Mouse (Mus musculus) hindbrain, postnatal 0 days (tissue): Measurements from ENCODE around the gene Phykpl. TPM values are rescaled to one million over a fixed set of nuclear protein-coding genes. Genes with fewer than 3 reads are reported as not detected.

ENCODE experiments used
- ATAC-seq: fragments of 200-750 bp; cut with Nextera tagmentation; 2 replicates; pipeline ENCODE4 v1.8.0; 2017; ENCODE audit warnings: mild to moderate bottlenecking, moderate TSS enrichment, moderate library complexity
- DNase-seq: peaks from one replicate; pipeline ENCODE4 v3.0.0-alpha.2; 2015; ENCODE audit warnings: low spot score
- H3K27ac ChIP-seq: fragments of 300-500 bp; sonication (generic); 2 replicates; pipeline ENCODE4 v1.5.1; 2014; ENCODE audit warnings: mild to moderate bottlenecking
- H3K27me3 ChIP-seq: fragments of 300-500 bp; sonication (generic); 2 replicates; pipeline ENCODE4 v1.6.1; 2014; ENCODE audit warnings: low read length, mixed read lengths; ENCODE audit not compliant: insufficient read depth
- H3K36me3 ChIP-seq: fragments of 300-500 bp; sonication (generic); 2 replicates; pipeline ENCODE4 v1.6.1; 2014; ENCODE audit warnings: low read length, mixed read lengths; ENCODE audit not compliant: insufficient read depth
- H3K4me1 ChIP-seq: fragments of 300-500 bp; sonication (generic); 2 replicates; pipeline ENCODE4 v1.6.1; 2014; ENCODE audit warnings: antibody characterized with exemption, low read length, mixed read lengths; ENCODE audit not compliant: insufficient read depth
- H3K4me2 ChIP-seq: fragments of 300-500 bp; sonication (generic); 2 replicates; pipeline ENCODE4 v1.6.1; 2014; ENCODE audit warnings: low read depth, mild to moderate bottlenecking, low read length, moderate library complexity, mixed read lengths
- H3K4me3 ChIP-seq: fragments of 300-500 bp; sonication (generic); 2 replicates; pipeline ENCODE4 v1.5.1; 2014; ENCODE audit warnings: low read length
- H3K9ac ChIP-seq: fragments of 300-500 bp; sonication (generic); replicated peaks from 2 replicates; pipeline ENCODE4 v1.6.1; 2014; ENCODE audit warnings: mild to moderate bottlenecking, low read length, moderate library complexity, mixed read lengths
- H3K9me3 ChIP-seq: fragments of 300-500 bp; sonication (generic); 2 replicates; pipeline ENCODE4 v1.6.1; 2016; ENCODE audit warnings: low read length, mixed read lengths
- CTCF ChIP-seq: IDR thresholded peaks from 2 replicates; pipeline ENCODE4 v1.5.1; 2016; ENCODE audit warnings: antibody characterized with exemption, control low read depth, low read depth
- WGBS: fragments of 180-500 bp; shearing (Covaris S2); extraction: QIAGEN DNeasy Blood & Tissue Kit; methylation state at CpG from one replicate; pipeline ENCODE4 v1.1.7; 2014; 5-methylcytosine and 5-hydroxymethylcytosine counted together
- polyA plus RNA-seq: library from polyadenylated mRNA; unstranded; fragments of >200 nt; fragmentation: Nextera tagmentation; extraction: Ambion mirVana; gene quantifications from 2 replicates; pipeline ENCODE4 v1.2.1, GENCODE M21; 2015
- total RNA-seq: library from RNA; depleted of rRNA; stranded (reverse); fragments of >200 nt; gene quantifications from 2 replicates; pipeline ENCODE4 v1.2.3, GENCODE M21; 2014

Gene Phykpl
- total and polyA plus RNA-seq, 2 experiments from 2014 or later = 5.3 to 7.9 TPM

DNA sequence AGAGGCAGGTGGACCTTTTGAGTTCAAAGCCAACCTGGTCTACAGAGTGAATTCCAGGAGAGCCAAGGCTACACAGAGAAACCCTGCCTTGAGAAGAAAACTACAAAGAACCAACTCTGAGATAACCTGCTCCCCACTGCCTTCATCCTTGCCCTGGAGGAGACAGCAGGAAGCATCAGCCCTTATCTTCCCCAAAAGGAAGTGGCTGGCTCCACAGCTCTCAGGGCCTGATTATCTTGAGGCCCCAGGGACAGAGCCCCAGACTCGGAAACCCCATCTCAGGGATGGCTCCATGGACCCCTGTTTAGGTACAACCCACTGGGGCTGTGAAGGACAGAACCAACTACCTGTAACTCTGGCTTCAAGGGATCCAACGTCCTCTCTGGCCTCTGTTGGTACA is 40.1 kb upstream of the Phykpl start:
- Histone ChIP-seq H3K4me1 (no peaks in the 10 kb centered on the region), H3K4me3 (no peak overlapping the region), H3K9ac (no peak overlapping the region), H3K27ac (no peak overlapping the region), H3K9me3 (no peaks in the 10 kb centered on the region), H3K27me3 (no peaks in the 10 kb centered on the region), H3K4me2 (no peak overlapping the region), H3K36me3 (no peaks in the 10 kb centered on the region)
- no peak for TF ChIP-seq CTCF
- WGBS = 73% methylated on average over 2 of the region's 2 CpGs
- DNase-seq (no peak), ATAC-seq (no peak)

DNA sequence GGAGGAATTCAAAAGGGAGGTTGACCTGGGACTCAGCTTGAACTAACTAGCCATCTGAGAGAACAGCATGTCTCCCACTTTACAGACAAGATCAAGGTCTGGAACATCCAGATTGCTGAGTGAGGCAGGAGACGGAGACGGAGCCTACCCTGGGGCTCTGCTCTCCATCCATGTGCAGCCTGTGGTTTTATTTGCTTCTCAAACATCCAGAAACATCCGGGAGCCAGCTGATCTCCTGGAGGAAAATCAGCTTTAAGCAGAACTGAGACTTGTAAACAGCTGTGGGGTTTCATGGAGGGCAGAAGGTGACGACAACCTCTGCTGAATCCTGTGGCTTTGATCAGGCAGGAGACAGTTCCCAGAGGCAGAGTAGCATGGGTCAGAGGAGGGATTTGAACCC is 38.7 kb upstream of the Phykpl start:
- ATAC-seq = no peak

DNA sequence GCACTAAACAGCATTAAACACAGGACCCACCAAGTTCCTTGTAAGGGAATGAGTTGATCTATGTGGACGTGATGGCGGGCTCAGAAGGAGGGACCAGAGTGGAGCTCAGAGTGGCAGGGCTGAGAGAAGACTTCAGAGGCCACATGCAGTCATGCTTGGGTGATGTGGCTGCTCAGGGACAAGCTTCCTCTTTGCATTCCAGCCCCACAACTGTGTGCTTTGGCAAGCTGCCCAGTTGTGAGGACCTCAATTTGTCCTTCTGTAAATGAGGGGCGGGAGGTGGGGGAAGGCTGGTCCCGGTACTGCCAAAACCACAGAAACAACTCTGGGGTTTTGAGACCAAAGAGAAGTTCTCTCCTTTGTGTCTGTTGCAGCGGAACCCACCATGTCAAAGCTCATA is 33.3 kb upstream of the Phykpl start:
- Histone ChIP-seq H3K27me3 (no peaks in the 10 kb centered on the region), H3K27ac (no peak overlapping the region), H3K9me3 (no peaks in the 10 kb centered on the region), H3K36me3 (no peaks in the 10 kb centered on the region), H3K4me1 (no peaks in the 10 kb centered on the region; the same call in 1 of the 2 replicates), H3K9ac (no peak overlapping the region), H3K4me3 (no peak overlapping the region), H3K4me2 (no peak overlapping the region)
- ATAC-seq = no peak
- TF ChIP-seq CTCF = no peak
- 52% methylated on average over 5 of the region's 5 CpGs for WGBS
- peak; percentile 42 for DNase-seq

More for the DNA sequence above, 38.7 kb upstream of the Phykpl start:
- no peak for TF ChIP-seq CTCF
- no peak for DNase-seq
- 65% methylated on average over 4 of the region's 4 CpGs for WGBS
- Histone ChIP-seq H3K4me1 (no peaks in the 10 kb centered on the region; the same call in 1 of the 2 replicates), H3K4me2 (no peak overlapping the region), H3K4me3 (no peak overlapping the region), H3K9ac (no peak overlapping the region), H3K27me3 (no peaks in the 10 kb centered on the region), H3K9me3 (no peaks in the 10 kb centered on the region), H3K36me3 (no peaks in the 10 kb centered on the region), H3K27ac (no peak overlapping the region)

- H3K4me1 ChIP-seq = no peaks in the 10 kb centered on the region; the same call in 1 of the 2 replicates
- H3K27me3 ChIP-seq = no peaks in the 10 kb centered on the region
- H3K9ac ChIP-seq = no peak overlapping the region
- DNase-seq (peak; percentile 25), ATAC-seq (no peak)
- no peaks in the 10 kb centered on the region for H3K9me3 ChIP-seq
- H3K4me2 ChIP-seq = no peak overlapping the region
- H3K27ac ChIP-seq = no peak overlapping the region
- 15% methylated on average over 3 of the region's 3 CpGs for WGBS
- TF ChIP-seq CTCF = no peak
- H3K4me3 ChIP-seq = no peak overlapping the region
- no peaks in the 10 kb centered on the region for H3K36me3 ChIP-seq
Measured at GRCm38 (mm10) chr11:51552091-51552490, 32.5 kb upstream of the Phykpl start.

DNA sequence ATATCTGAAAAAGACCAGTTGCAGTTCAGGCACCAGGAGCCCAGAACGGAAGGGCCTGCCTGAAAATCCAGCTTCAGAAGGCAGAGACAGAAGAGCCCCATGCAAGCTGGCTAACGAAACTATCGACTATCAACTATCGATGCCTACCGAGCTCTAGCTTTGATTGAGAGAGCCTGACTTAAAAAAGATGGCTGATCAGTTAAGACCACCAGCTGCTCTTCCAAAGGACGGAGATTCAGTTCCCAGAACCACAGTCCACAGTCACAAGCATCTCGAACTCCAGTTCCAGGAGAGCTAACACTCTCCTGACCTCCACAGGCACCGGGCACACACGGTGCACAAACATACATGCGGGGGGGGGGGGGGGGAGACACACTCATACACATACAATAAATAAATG is 30.0 kb upstream of the Phykpl start:
- WGBS = 71% methylated on average over 9 of the region's 10 CpGs
- Histone ChIP-seq H3K9ac (no peak overlapping the region), H3K27me3 (no peaks in the 10 kb centered on the region), H3K9me3 (no peaks in the 10 kb centered on the region), H3K4me3 (no peak overlapping the region), H3K4me1 (no peaks in the 10 kb centered on the region; the same call in 1 of the 2 replicates), H3K36me3 (no peaks in the 10 kb centered on the region), H3K27ac (no peak overlapping the region), H3K4me2 (no peak overlapping the region)
- ATAC-seq (no peak), DNase-seq (peak; percentile 46)
- TF ChIP-seq CTCF = no peak

DNA sequence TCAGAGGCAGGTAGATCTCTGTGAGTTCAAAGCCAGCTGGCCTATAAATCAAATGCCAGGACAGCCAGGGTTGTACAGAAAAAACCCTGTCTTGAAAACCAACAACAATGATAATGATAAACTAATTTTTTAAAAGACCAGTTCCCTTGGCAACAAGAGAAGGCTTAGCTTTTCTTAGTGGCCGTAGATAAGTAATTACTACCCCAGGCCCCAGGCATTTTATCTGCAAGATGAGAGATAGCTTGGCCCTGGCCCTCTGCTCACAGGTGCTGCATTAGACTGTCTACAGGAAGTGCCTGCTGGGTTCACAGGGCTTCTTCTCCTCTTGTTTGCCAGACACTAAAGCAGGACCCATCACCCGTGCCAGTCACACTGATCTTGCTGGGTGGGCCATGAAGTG is 29.5 kb upstream of the Phykpl start:
- Histone ChIP-seq H3K27ac (no peak overlapping the region), H3K9me3 (no peaks in the 10 kb centered on the region), H3K4me1 (no peaks in the 10 kb centered on the region; the same call in 1 of the 2 replicates), H3K36me3 (no peaks in the 10 kb centered on the region), H3K9ac (no peak overlapping the region), H3K4me2 (no peak overlapping the region), H3K27me3 (no peaks in the 10 kb centered on the region), H3K4me3 (no peak overlapping the region)
- 57% methylated on average over 2 of the region's 2 CpGs for WGBS
- DNase-seq = no peak
- no peak for ATAC-seq
- no peak for TF ChIP-seq CTCF

DNA sequence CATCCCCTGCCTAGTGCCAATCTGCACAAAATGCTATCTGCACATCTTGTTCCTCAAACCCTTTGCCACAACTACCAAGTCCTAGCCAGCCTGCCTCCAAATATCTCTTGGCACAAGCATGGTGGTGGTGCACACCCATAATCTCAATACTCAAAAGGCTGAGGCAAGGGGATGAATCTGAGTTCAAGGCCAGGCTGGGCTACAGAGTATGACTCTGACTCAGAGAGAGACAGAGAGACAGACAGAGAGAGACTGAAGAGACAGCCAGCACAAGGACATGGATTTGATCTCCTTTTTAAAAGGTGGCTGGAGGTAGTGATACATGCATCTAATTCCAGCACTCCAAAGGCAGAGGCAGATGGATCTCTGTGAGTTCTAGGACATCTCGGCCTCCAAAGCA is 21.3 kb upstream of the Phykpl start:
- 100% methylated on average over 1 of the region's 1 CpGs for WGBS
- no peak for ATAC-seq

More for the DNA sequence above, 21.3 kb upstream of the Phykpl start:
- H3K9ac ChIP-seq = no peak overlapping the region
- H3K27me3 ChIP-seq = no peaks in the 10 kb centered on the region
- no peak overlapping the region for H3K4me2 ChIP-seq
- no peaks in the 10 kb centered on the region for H3K36me3 ChIP-seq
- no peak overlapping the region for H3K27ac ChIP-seq
- no peaks in the 10 kb centered on the region for H3K4me1 ChIP-seq
- no peaks in the 10 kb centered on the region for H3K9me3 ChIP-seq
- TF ChIP-seq CTCF = no peak
- no peak for DNase-seq
- H3K4me3 ChIP-seq = no peak overlapping the region
